18 mouse cellular contexts compared by ENCODE assay signal in genomic region chr11:50766461-50766860, GRCm38 (mm10).
DNase-seq lines count a peak whose midpoint lies in the region; ATAC-seq and TF ChIP-seq lines count a peak whose summit lies in the region.
"Had no signal": no experiment of that assay in that cellular context is flagged by ENCODE, and none has a peak within 500 bp of the region (broad histone marks: within the 10 kb centered on the region; RNA-seq: fewer than 3 reads in every experiment).

No protein-coding gene starts in this region.

- H3K9ac ChIP-seq in hindbrain, postnatal 0 days (replicated peaks; ENCODE audit: low read length), result no peak overlapping the region
- no peak overlapping the region for H3K9ac ChIP-seq in hindbrain, embryonic 13.5 days
- no peak overlapping the region for H3K9ac ChIP-seq in midbrain, embryonic 14.5 days (replicated peaks; ENCODE audit: low read length)
- no peak overlapping the region for H3K9ac ChIP-seq in midbrain, embryonic 13.5 days (replicated peaks)
- H3K9ac ChIP-seq: embryonic facial prominence, embryonic 12.5 days; embryonic facial prominence, embryonic 15.5 days; forebrain, embryonic 12.5 days; forebrain, embryonic 15.5 days; hindbrain, embryonic 12.5 days had no signal

- no peaks in the 10 kb centered on the region for H3K9me3 ChIP-seq in hindbrain, postnatal 0 days (ENCODE audit: low read length)
- H3K9me3 ChIP-seq in hindbrain, embryonic 13.5 days, result no peaks in the 10 kb centered on the region
- no peaks in the 10 kb centered on the region for H3K9me3 ChIP-seq in midbrain, embryonic 14.5 days (ENCODE audit: control insufficient read depth, low read length)
- no peaks in the 10 kb centered on the region for H3K9me3 ChIP-seq in midbrain, embryonic 13.5 days
- H3K9me3 ChIP-seq: embryonic facial prominence, embryonic 12.5 days; embryonic facial prominence, embryonic 15.5 days; forebrain, embryonic 12.5 days; forebrain, embryonic 15.5 days; hindbrain, embryonic 12.5 days had no signal

- DNase-seq in hindbrain, postnatal 0 days (ENCODE audit: low spot score), result peak; percentile 40
- peak; percentile 17 for DNase-seq in midbrain, embryonic 14.5 days
- peak; percentile 40 for DNase-seq in brain, adult 2 months (ENCODE audit: low read depth, low spot score)
- DNase-seq: gastrocnemius, postnatal 36 days; heart, adult 11 months had no signal

- H3K27ac ChIP-seq in hindbrain, postnatal 0 days, result no peak overlapping the region
- H3K27ac ChIP-seq in hindbrain, embryonic 13.5 days, result no peak overlapping the region
- no peak overlapping the region; the same call in 1 of the 2 replicates for H3K27ac ChIP-seq in midbrain, embryonic 14.5 days (replicated peaks; ENCODE audit: low read depth, low read length)
- no peak overlapping the region for H3K27ac ChIP-seq in midbrain, embryonic 13.5 days
- H3K27ac ChIP-seq: embryonic facial prominence, embryonic 12.5 days; embryonic facial prominence, embryonic 15.5 days; forebrain, embryonic 12.5 days; forebrain, embryonic 15.5 days; hindbrain, embryonic 12.5 days had no signal

- no peaks in the 10 kb centered on the region for H3K4me1 ChIP-seq in hindbrain, postnatal 0 days (ENCODE audit: insufficient read depth, low read length)
- H3K4me1 ChIP-seq in hindbrain, embryonic 13.5 days (replicated peaks), result peaks cover 6% of the 10 kb centered on the region; the same call in 1 of the 2 replicates
- H3K4me1 ChIP-seq in midbrain, embryonic 14.5 days (ENCODE audit: control insufficient read depth, insufficient read depth, low read length), result 0 out of 2 replicates have a peak, but pooled peaks cover 3% of the 10 kb centered on the region
- peaks cover 7% of the 10 kb centered on the region; the same call in 1 of the 2 replicates for H3K4me1 ChIP-seq in midbrain, embryonic 13.5 days (replicated peaks)
- H3K4me1 ChIP-seq: embryonic facial prominence, embryonic 12.5 days had no signal

- ATAC-seq in hindbrain, postnatal 0 days, result no peak
- no peak for ATAC-seq in hindbrain, embryonic 13.5 days (ENCODE audit: low FRiP score)
- ATAC-seq in midbrain, embryonic 14.5 days (ENCODE audit: low FRiP score, low TSS enrichment), result no peak
- no peak for ATAC-seq in midbrain, embryonic 13.5 days
- no peak for ATAC-seq in granulocyte monocyte progenitor cell, adult 5-6 weeks (replicated peaks; ENCODE audit: poor library complexity, severe bottlenecking)
- ATAC-seq: forebrain, embryonic 15.5 days; hindbrain, embryonic 16.5 days; inflammation-experienced regulatory T-cells, adult 6 months; Patski had no signal

- no peak for TF ChIP-seq CTCF in hindbrain, postnatal 0 days (IDR thresholded peaks at IDR 0.05; ENCODE audit: low read depth)

- 71% methylated on average over 7 of the region's 7 CpGs for WGBS in hindbrain, postnatal 0 days
- WGBS in hindbrain, embryonic 13.5 days, result 83% methylated on average over 7 of the region's 7 CpGs
- 73% methylated on average over 7 of the region's 7 CpGs for WGBS in midbrain, embryonic 14.5 days
- WGBS in midbrain, embryonic 13.5 days, result 80% methylated on average over 7 of the region's 7 CpGs

- no peak overlapping the region for H3K4me3 ChIP-seq in hindbrain, postnatal 0 days (ENCODE audit: low read length)
- H3K4me3 ChIP-seq in hindbrain, embryonic 13.5 days, result no peak overlapping the region
- H3K4me3 ChIP-seq in midbrain, embryonic 14.5 days (replicated peaks; ENCODE audit: low read depth, low read length), result no peak overlapping the region
- H3K4me3 ChIP-seq in midbrain, embryonic 13.5 days (replicated peaks), result no peak overlapping the region
- H3K4me3 ChIP-seq: embryonic facial prominence, embryonic 12.5 days; embryonic facial prominence, embryonic 15.5 days; forebrain, embryonic 12.5 days; forebrain, embryonic 15.5 days; hindbrain, embryonic 12.5 days had no signal

- no peaks in the 10 kb centered on the region for H3K27me3 ChIP-seq in hindbrain, postnatal 0 days (ENCODE audit: insufficient read depth, low read length)
- H3K27me3 ChIP-seq in hindbrain, embryonic 13.5 days, result 0 out of 2 replicates have a peak, but pooled peaks cover 3% of the 10 kb centered on the region
- H3K27me3 ChIP-seq in midbrain, embryonic 14.5 days (ENCODE audit: control insufficient read depth, insufficient read depth, low read length), result no peaks in the 10 kb centered on the region
- peaks cover 6% of the 10 kb centered on the region; the same call in 1 of the 2 replicates for H3K27me3 ChIP-seq in midbrain, embryonic 13.5 days
- H3K27me3 ChIP-seq: embryonic facial prominence, embryonic 12.5 days; forebrain, embryonic 12.5 days; forebrain, embryonic 15.5 days; hindbrain, embryonic 12.5 days; Patski had no signal

- no peaks in the 10 kb centered on the region for H3K36me3 ChIP-seq in hindbrain, postnatal 0 days (ENCODE audit: insufficient read depth, low read length)
- no peaks in the 10 kb centered on the region for H3K36me3 ChIP-seq in hindbrain, embryonic 13.5 days
- no peaks in the 10 kb centered on the region for H3K36me3 ChIP-seq in midbrain, embryonic 14.5 days (ENCODE audit: control insufficient read depth, insufficient read depth, low read length)
- no peaks in the 10 kb centered on the region for H3K36me3 ChIP-seq in midbrain, embryonic 13.5 days
- H3K36me3 ChIP-seq: embryonic facial prominence, embryonic 12.5 days; embryonic facial prominence, embryonic 15.5 days; forebrain, embryonic 12.5 days; forebrain, embryonic 15.5 days; G1E; hindbrain, embryonic 12.5 days had no signal

- no peak overlapping the region for H3K4me2 ChIP-seq in hindbrain, postnatal 0 days (ENCODE audit: low read depth, low read length)
- H3K4me2 ChIP-seq in hindbrain, embryonic 13.5 days, result no peak overlapping the region
- H3K4me2 ChIP-seq in midbrain, embryonic 14.5 days (ENCODE audit: low read length), result no peak overlapping the region
- no peak overlapping the region for H3K4me2 ChIP-seq in midbrain, embryonic 13.5 days (replicated peaks)
- H3K4me2 ChIP-seq: embryonic facial prominence, embryonic 12.5 days; embryonic facial prominence, embryonic 15.5 days; forebrain, embryonic 12.5 days; forebrain, embryonic 15.5 days; heart, embryonic 11.5 days; hindbrain, embryonic 12.5 days had no signal
